ENCODE assay signal across 10 mouse cellular contexts in the genomic region with DNA sequence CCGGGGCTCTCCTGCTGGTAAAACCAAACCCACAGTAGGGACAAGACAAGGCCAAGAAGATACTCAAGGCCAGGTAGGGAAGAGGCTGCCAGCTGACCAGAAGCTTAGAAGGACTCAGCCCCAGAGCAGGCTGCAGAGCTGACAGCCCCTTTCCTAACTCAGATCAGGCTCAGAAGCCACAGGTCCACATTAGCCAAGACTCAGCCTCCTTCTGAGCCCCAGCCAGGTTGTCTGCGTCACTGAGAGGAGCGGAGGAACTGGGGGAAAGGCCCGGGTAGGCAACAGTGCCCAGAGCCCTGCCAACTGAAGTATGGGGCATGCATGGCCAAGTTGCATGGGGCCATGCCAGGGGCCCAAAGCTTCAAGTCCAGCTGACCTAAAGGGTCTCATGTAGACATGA. TPM values are rescaled to one million over a fixed set of nuclear protein-coding genes. Genes with fewer than 3 reads are reported as not detected.
A peak's percentile ranks its signal among the peaks of the same experiment; 100 is the strongest.
DNase-seq lines count a peak whose midpoint lies in the region; ATAC-seq lines count a peak whose summit lies in the region.
"Had no signal": no experiment of that assay in that cellular context is flagged by ENCODE, and none has a peak within 500 bp of the region (broad histone marks: within the 10 kb centered on the region; RNA-seq: fewer than 3 reads in every experiment).

No protein-coding gene starts in this region.

- no peaks in the 10 kb centered on the region for H3K4me1 ChIP-seq in kidney, embryonic 14.5 days (ENCODE audit: control insufficient read depth, insufficient read depth, low read length)
- peaks cover 22% of the 10 kb centered on the region for H3K4me1 ChIP-seq in embryonic facial prominence, embryonic 10.5 days

- H3K36me3 ChIP-seq in kidney, embryonic 14.5 days (ENCODE audit: control insufficient read depth, insufficient read depth, low read length): no peaks in the 10 kb centered on the region
- H3K36me3 ChIP-seq in embryonic facial prominence, embryonic 10.5 days (replicated peaks): no peaks in the 10 kb centered on the region

- H3K27me3 ChIP-seq in kidney, embryonic 14.5 days (ENCODE audit: control insufficient read depth, insufficient read depth, low read length): no peaks in the 10 kb centered on the region
- H3K27me3 ChIP-seq in embryonic facial prominence, embryonic 10.5 days (replicated peaks; ENCODE audit: low read depth, poor library complexity, severe bottlenecking): peaks cover 54% of the 10 kb centered on the region

- no peak overlapping the region for H3K4me2 ChIP-seq in kidney, embryonic 14.5 days (replicated peaks; ENCODE audit: low read depth, low read length)

- H3K4me3 ChIP-seq in kidney, embryonic 14.5 days (ENCODE audit: low read length): no peak overlapping the region
- H3K4me3 ChIP-seq in embryonic facial prominence, embryonic 10.5 days: peak overlapping the region; percentile 41; the same call in 1 of the 2 replicates

- H3K27ac ChIP-seq in kidney, embryonic 14.5 days (ENCODE audit: low read depth, low read length): no peak overlapping the region
- no peak overlapping the region for H3K27ac ChIP-seq in embryonic facial prominence, embryonic 10.5 days (replicated peaks)
- H3K27ac ChIP-seq: hindbrain, embryonic 14.5 days had no signal

- no peak for ATAC-seq in kidney, embryonic 14.5 days (ENCODE audit: low FRiP score, low TSS enrichment)

- H3K9me3 ChIP-seq in kidney, embryonic 14.5 days (ENCODE audit: control insufficient read depth, low read length): no peaks in the 10 kb centered on the region
- H3K9me3 ChIP-seq in embryonic facial prominence, embryonic 10.5 days: no peaks in the 10 kb centered on the region

- DNase-seq in adrenal gland, postnatal 10 days: peak; percentile 79
- DNase-seq in adrenal gland, adult 18-20 months (ENCODE audit: low spot score in 2 of 2): no peak
- DNase-seq in kidney, postnatal 25 days: no peak
- peak; percentile 5 for DNase-seq in 3T3-L1 (ENCODE audit: low read depth, low spot score)
- no peak for DNase-seq in embryonic facial prominence, embryonic 10.5 days (ENCODE audit: low spot score)
- DNase-seq in layer of hippocampus, postnatal 10 days (ENCODE audit: low spot score in 2 of 2): no peak
- DNase-seq in lung, postnatal 36 days: no peak

- 0 out of 2 replicates have a peak overlapping the region, but pooled peaks have one; percentile 37 for H3K9ac ChIP-seq in kidney, embryonic 14.5 days (ENCODE audit: low read depth, low read length)

- WGBS in kidney, embryonic 14.5 days: 89% methylated on average over 4 of the region's 4 CpGs
- WGBS in embryonic facial prominence, embryonic 10.5 days: 70% methylated on average over 4 of the region's 4 CpGs

RNA-seq across cellular contexts. Expression of gene Slc7a10, which starts 13.7 kb away (rescaled TPM):
- 1 to 10 TPM; 2.0 to 3.8 TPM for total RNA-seq in adrenal gland, postnatal 10 days (2021)
- 10 to 100 TPM in 1 of 2 experiments, 1 to 10 TPM in 1; 8.6 to 19.4 TPM for total RNA-seq in adrenal gland, adult 18-20 months (2021)
- 0.47 and 0.70 TPM in 2 replicates for polyA plus RNA-seq in kidney, embryonic 14.5 days (2014; fragmentation: Nextera tagmentation; extraction: Ambion mirVana)
- polyA plus RNA-seq in embryonic facial prominence, embryonic 10.5 days (2016; fragmentation: Nextera tagmentation; extraction: Ambion mirVana): 0.53 and 0.69 TPM in 2 replicates
- total RNA-seq in layer of hippocampus, postnatal 10 days (2021): 10 to 100 TPM; 55.3 to 55.5 TPM
- total RNA-seq: monocyte, adult 5-6 weeks had no signal

RNA-seq across cellular contexts. Expression of gene Lrp3, which starts 42.8 kb away (rescaled TPM):
- 10 to 100 TPM; 15.6 to 17.7 TPM for total RNA-seq in adrenal gland, postnatal 10 days (2021)
- 10 to 100 TPM; 17.7 to 20.0 TPM for total RNA-seq in adrenal gland, adult 18-20 months (2021)
- polyA plus RNA-seq in kidney, embryonic 14.5 days (2014; fragmentation: Nextera tagmentation; extraction: Ambion mirVana): 7.6 and 9.7 TPM in 2 replicates
- 10.5 and 10.6 TPM in 2 replicates for polyA plus RNA-seq in embryonic facial prominence, embryonic 10.5 days (2016; fragmentation: Nextera tagmentation; extraction: Ambion mirVana)
- 10 to 100 TPM; 80.4 to 83.8 TPM for total RNA-seq in layer of hippocampus, postnatal 10 days (2021)
- total RNA-seq: monocyte, adult 5-6 weeks had no signal

RNA-seq across cellular contexts. Expression of gene Cebpa, which starts 53.4 kb away (rescaled TPM):
- total RNA-seq in adrenal gland, postnatal 10 days (2021): 100 to 1,000 TPM; 237 to 238 TPM
- total RNA-seq in adrenal gland, adult 18-20 months (2021): 100 to 1,000 TPM; 102 to 266 TPM
- 0.92 and 1.5 TPM in 2 replicates for polyA plus RNA-seq in kidney, embryonic 14.5 days (2014; fragmentation: Nextera tagmentation; extraction: Ambion mirVana)
- polyA plus RNA-seq in embryonic facial prominence, embryonic 10.5 days (2016; fragmentation: Nextera tagmentation; extraction: Ambion mirVana): 0.39 and 0.45 TPM in 2 replicates
- total RNA-seq in layer of hippocampus, postnatal 10 days (2021): 10 to 100 TPM in 1 of 2 experiments, 1 to 10 TPM in 1; 8.8 to 10.1 TPM

Comparison
In these comparisons a context has a peak if more than half of its experiments do, and no peak if none do; other contexts are left out.
1. DNase-seq: peak in adrenal gland, postnatal 10 days (single experiment) and 3T3-L1 (single experiment); none in adrenal gland, adult 18-20 months (0 of 2), kidney, postnatal 25 days (0 of 2), embryonic facial prominence, embryonic 10.5 days (single experiment), layer of hippocampus, postnatal 10 days (0 of 2) and lung, postnatal 36 days (single experiment).
2. RNA of gene Cebpa, which starts 53.4 kb away (total RNA-seq): 102 to 266 TPM in adrenal gland, adult 18-20 months and 237 to 238 TPM in adrenal gland, postnatal 10 days; 8.8 to 10.1 TPM in layer of hippocampus, postnatal 10 days; every median in the first group is over 4 times any median in the second.